In the genomic region with DNA sequence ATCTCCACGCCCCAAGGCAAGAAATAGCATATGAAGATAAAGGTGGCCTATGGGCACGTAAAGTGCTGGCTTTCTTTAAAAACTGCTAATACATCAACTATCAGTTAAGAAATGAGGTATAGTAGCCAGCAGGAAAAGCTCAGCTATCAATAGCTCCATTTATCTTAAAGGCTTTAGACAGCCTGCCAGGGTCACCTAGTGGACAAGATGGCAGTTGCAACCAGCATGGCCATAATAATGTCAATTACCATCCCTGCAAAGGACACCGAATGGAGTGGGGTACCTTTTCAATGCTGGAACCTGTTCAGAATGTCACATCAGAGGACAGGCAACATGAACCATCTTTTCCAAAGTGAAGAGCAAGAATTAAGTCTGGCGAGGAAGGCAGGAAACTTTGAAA, we compare ENCODE assay signal across 11 mouse cellular contexts. TPM values are rescaled to one million over a fixed set of nuclear protein-coding genes. Genes with fewer than 3 reads are reported as not detected.
A peak's percentile ranks its signal among the peaks of the same experiment; 100 is the strongest.
DNase-seq lines count a peak whose midpoint lies in the region; ATAC-seq and TF ChIP-seq lines count a peak whose summit lies in the region.
"Had no signal": no experiment of that assay in that cellular context is flagged by ENCODE, and none has a peak within 500 bp of the region (broad histone marks: within the 10 kb centered on the region; RNA-seq: fewer than 3 reads in every experiment).

No protein-coding gene starts in this region.

- no peak for TF ChIP-seq POLR2A in lung, adult 2 months (IDR thresholded peaks at IDR 0.05; ENCODE audit: borderline replicate concordance, extremely low read depth, low read depth, low read length)

- DNase-seq in gastrocnemius, adult 2 months: peak; percentile 37
- no peak for DNase-seq in gastrocnemius, postnatal 36 days
- DNase-seq in lung, adult 2 months: no peak
- no peak for DNase-seq in lung, postnatal 25 days (ENCODE audit: low spot score)
- DNase-seq in R1 (ENCODE audit: low read depth, low spot score): peak; percentile 27
- DNase-seq in layer of hippocampus, adult 9-11 months: no peak
- no peak for DNase-seq in adrenal gland, postnatal 4 days (ENCODE audit: low spot score in 2 of 2)

- ATAC-seq in megakaryocyte progenitor cell, adult 5-6 weeks (replicated peaks; ENCODE audit: poor library complexity): peak; percentile 67

- peak; percentile 71 for TF ChIP-seq CTCF in gastrocnemius, adult 2 months (IDR thresholded peaks at IDR 0.05)
- peak; percentile 32; the same call in 1 of the 2 replicates for TF ChIP-seq CTCF in lung, adult 2 months (IDR thresholded peaks at IDR 0.05; ENCODE audit: insufficient read depth, low read length)

- H3K4me1 ChIP-seq in lung, adult 2 months (ENCODE audit: control insufficient read depth, insufficient read depth, low read length): no peaks in the 10 kb centered on the region; the same call in 1 of the 2 replicates

- WGBS in lung, adult 2 months: 64% methylated on average over 4 of the region's 4 CpGs

- no peak overlapping the region for H3K27ac ChIP-seq in gastrocnemius, adult 2 months
- H3K27ac ChIP-seq: heart, embryonic 15.5 days had no signal

- no peak overlapping the region for H3K4me3 ChIP-seq in gastrocnemius, adult 2 months
- no peak overlapping the region for H3K4me3 ChIP-seq in lung, adult 2 months (replicated peaks; ENCODE audit: extremely low read depth, low read depth, low read length)
- H3K4me3 ChIP-seq: heart, embryonic 15.5 days had no signal

- intact Hi-C loops in gastrocnemius, adult 2 months (cut with DNase I): loop anchor here (2.0 kb wide), 1 partner anchor 52 kb away; no protein-coding TSS in a partner anchor
- intact Hi-C loops in gastrocnemius, postnatal 36 days (cut with DNase I): loop anchor here (5.0 kb wide), 1 partner anchor 52 kb away; no protein-coding TSS in a partner anchor

RNA-seq across cellular contexts. Expression of gene Trim16, which starts 10.8 kb away (rescaled TPM):
- 10 to 100 TPM; 34.8 to 38.4 TPM for total RNA-seq in gastrocnemius, adult 2 months (2021)
- 10 to 100 TPM; 34.2 to 40.7 TPM for total RNA-seq in gastrocnemius, postnatal 36 days (2021)
- polyA plus RNA-seq in lung, adult 2 months (2012; rRNA removed): 23.7 and 24.5 TPM in 2 replicates
- total RNA-seq in megakaryocyte progenitor cell, adult 5-6 weeks (2015): 13.1 and 18.1 TPM in 2 replicates
- 19.0 and 19.1 TPM in 2 replicates for total RNA-seq in megakaryocyte progenitor cell, adult 5-6 weeks (2017)
- 10 to 100 TPM in 1 of 2 experiments, 1 to 10 TPM in 1; 9.9 to 11.7 TPM for total RNA-seq in adrenal gland, postnatal 4 days (2021)

RNA-seq across cellular contexts. Expression of gene Zfp286, which starts 19.9 kb away (rescaled TPM):
- 1 to 10 TPM; 1.3 to 1.4 TPM for total RNA-seq in gastrocnemius, adult 2 months (2021)
- total RNA-seq in gastrocnemius, postnatal 36 days (2021): under 1 TPM; 0.79 to 0.91 TPM
- 0.54 and 1.1 TPM in 2 replicates for polyA plus RNA-seq in lung, adult 2 months (2012; rRNA removed)
- 6.2 and 7.2 TPM in 2 replicates for total RNA-seq in megakaryocyte progenitor cell, adult 5-6 weeks (2015)
- 5.6 and 7.1 TPM in 2 replicates for total RNA-seq in megakaryocyte progenitor cell, adult 5-6 weeks (2017)
- 10 to 100 TPM in 1 of 2 experiments, 1 to 10 TPM in 1; 8.9 to 11.0 TPM for total RNA-seq in adrenal gland, postnatal 4 days (2021)

RNA-seq across cellular contexts. Expression of gene Fbxw10, which starts 37.7 kb away (rescaled TPM):
- under 1 TPM; 0.33 to 0.45 TPM for total RNA-seq in gastrocnemius, adult 2 months (2021)
- under 1 TPM; 0.15 to 0.25 TPM for total RNA-seq in gastrocnemius, postnatal 36 days (2021)
- polyA plus RNA-seq in lung, adult 2 months (2012; rRNA removed): 0.38 and 0.84 TPM in 2 replicates
- 2.2 and 2.3 TPM in 2 replicates for total RNA-seq in megakaryocyte progenitor cell, adult 5-6 weeks (2015)
- 1.2 and 4.1 TPM in 2 replicates for total RNA-seq in megakaryocyte progenitor cell, adult 5-6 weeks (2017)
- total RNA-seq in adrenal gland, postnatal 4 days (2021): 1 to 10 TPM; 2.0 to 2.5 TPM

RNA-seq across cellular contexts. Expression of gene Gm10428, which starts 56.3 kb away (rescaled TPM):
- total RNA-seq in gastrocnemius, adult 2 months (2021): not detected
- total RNA-seq in gastrocnemius, postnatal 36 days (2021): not detected
- polyA plus RNA-seq in lung, adult 2 months (2012; rRNA removed): not detected in 2 replicates
- not detected in 2 replicates for total RNA-seq in megakaryocyte progenitor cell, adult 5-6 weeks (2015)
- not detected in 2 replicates for total RNA-seq in megakaryocyte progenitor cell, adult 5-6 weeks (2017)
- not detected for total RNA-seq in adrenal gland, postnatal 4 days (2021)
- total RNA-seq: left cerebral cortex, postnatal 25 days had no signal
- polyA plus RNA-seq: heart, embryonic 15.5 days; spleen, adult 2 months had no signal

Comparison
In these comparisons a context has a peak if more than half of its experiments do, and no peak if none do; other contexts are left out.
1. DNase-seq: peak in gastrocnemius, adult 2 months (single experiment) and R1 (single experiment); none in gastrocnemius, postnatal 36 days (0 of 2), lung, adult 2 months (single experiment), lung, postnatal 25 days (single experiment), layer of hippocampus, adult 9-11 months (single experiment) and adrenal gland, postnatal 4 days (0 of 2).